Mouse (Mus musculus) CH12.LX (cell line): ENCODE measurements around the gene Scp2d1. TPM values are rescaled to one million over a fixed set of nuclear protein-coding genes. Genes with fewer than 3 reads are reported as not detected.
"Not testable (repeated sequence)": the region's sequence is repeated elsewhere in the genome, so short reads cannot be mapped to it uniquely, and the experiment has no call there.

Source experiments
- DNase-seq: peaks from one replicate; pipeline ENCODE4 v3.0.0-alpha.2; 2013; ENCODE audit errors: extremely low read depth
- H3K27ac ChIP-seq: 2 replicates; pipeline ENCODE4 v1.5.1; 2012; ENCODE audit warnings: low read depth, mild to moderate bottlenecking, control low read depth, moderate library complexity; ENCODE audit not compliant: insufficient read depth
- H3K27me3 ChIP-seq: replicated peaks from 2 replicates; pipeline ENCODE3; 2012; ENCODE audit warnings: inconsistent platforms
- H3K36me3 ChIP-seq, 2 experiments: replicated peaks in 1 of 2; 2 replicates each; pipeline versions ENCODE3 to v1.6.1; 2012; ENCODE audit warnings: inconsistent platforms in 1 of 2, low read length in 1 of 2, mild to moderate bottlenecking in 1 of 2, mixed read lengths in 1 of 2, moderate library complexity in 1 of 2; ENCODE audit not compliant: control insufficient read depth in 1 of 2, insufficient read depth in 1 of 2
- H3K4me1 ChIP-seq, 2 experiments: 2 replicates each; pipeline ENCODE4 v1.6.1; 2012; ENCODE audit warnings: inconsistent platforms in 1 of 2, moderate library complexity in 1 of 2; ENCODE audit not compliant: insufficient read depth in 2 of 2, control insufficient read depth in 1 of 2
- H3K4me2 ChIP-seq: 2 replicates; pipeline ENCODE4 v1.6.1; 2012; ENCODE audit warnings: low read depth, mild to moderate bottlenecking, control low read depth; ENCODE audit not compliant: poor library complexity, insufficient read depth, severe bottlenecking
- H3K4me3 ChIP-seq, 3 experiments: fragments of 150-350 bp in 1 of 3; sonication (generic) in 1 of 3; replicated peaks in 1 of 3; 2 replicates each; pipeline versions ENCODE3 to v1.5.1; 2011 to 2012; ENCODE audit warnings: low read depth in 2 of 3, low read length in 2 of 3, mild to moderate bottlenecking in 2 of 3, moderate library complexity in 2 of 3, control low read depth in 1 of 3, improper control_type of control experiment in 1 of 3, inconsistent platforms in 1 of 3, mixed read lengths in 1 of 3; ENCODE audit not compliant: poor library complexity in 1 of 3
- H3K79me2 ChIP-seq: replicated peaks from 2 replicates; pipeline ENCODE4 v1.6.1; 2012; ENCODE audit warnings: mild to moderate bottlenecking, moderate library complexity; ENCODE audit not compliant: control insufficient read depth, poor library complexity, insufficient read depth, severe bottlenecking; ENCODE audit errors: extremely low read depth
- H3K9ac ChIP-seq: 2 replicates; pipeline ENCODE4 v1.6.1; 2012; ENCODE audit warnings: low read depth, mild to moderate bottlenecking, control low read depth, moderate library complexity; ENCODE audit not compliant: insufficient read depth
- H3K9me3 ChIP-seq: replicated peaks from 2 replicates; pipeline ENCODE3; 2012; ENCODE audit warnings: low read length, inconsistent platforms, mixed read lengths
- CHD1 ChIP-seq: IDR thresholded peaks from 2 replicates; pipeline ENCODE4 v1.6.1; 2012; ENCODE audit warnings: low read depth, low read length, improper control_type of control experiment, inconsistent platforms
- CTCF ChIP-seq, 2 experiments: IDR thresholded peaks in 1 of 2; conservative IDR thresholded peaks in 1 of 2; 2 replicates each; pipeline ENCODE4 v1.5.1; 2011 to 2012; ENCODE audit warnings: low read depth in 2 of 2, low read length in 2 of 2, improper control_type of control experiment in 1 of 2, inconsistent platforms in 1 of 2, mild to moderate bottlenecking in 1 of 2, moderate library complexity in 1 of 2
- HCFC1 ChIP-seq: IDR thresholded peaks from 2 replicates; pipeline ENCODE4 v1.6.1; 2012; ENCODE audit warnings: low read depth, mild to moderate bottlenecking, inconsistent platforms, low read length, improper control_type of control experiment
- IRF4 ChIP-seq: IDR thresholded peaks from 2 replicates; pipeline ENCODE4 v1.6.1; 2014; ENCODE audit warnings: low read depth, mild to moderate bottlenecking, inconsistent platforms, low read length, improper control_type of control experiment
- KAT2A ChIP-seq: IDR thresholded peaks from 2 replicates; pipeline ENCODE4 v1.6.1; 2012; ENCODE audit warnings: low read length, improper control_type of control experiment, inconsistent platforms; ENCODE audit not compliant: insufficient replicate concordance
- MAFK ChIP-seq: IDR thresholded peaks from 2 replicates; pipeline ENCODE4 v1.6.1; 2011; ENCODE audit warnings: low read length, improper control_type of control experiment; ENCODE audit not compliant: insufficient replicate concordance
- NELFE ChIP-seq: IDR thresholded peaks from 2 replicates; pipeline ENCODE4 v1.6.1; 2011; ENCODE audit warnings: low read depth, low read length, improper control_type of control experiment
- PAX5 ChIP-seq: IDR thresholded peaks from 2 replicates; pipeline ENCODE4 v1.6.1; 2012; ENCODE audit warnings: low read length, inconsistent platforms, mixed read lengths
- POLR2AphosphoS2 ChIP-seq: IDR thresholded peaks from 2 replicates; pipeline ENCODE4 v1.6.1; 2011; ENCODE audit warnings: low read depth, low read length, improper control_type of control experiment
- RCOR1 ChIP-seq: conservative IDR thresholded peaks from 2 replicates; pipeline ENCODE4 v1.6.1; 2012; ENCODE audit warnings: low read depth, mild to moderate bottlenecking, inconsistent platforms, low read length, improper control_type of control experiment
- SMC3 ChIP-seq: IDR thresholded peaks from 2 replicates; pipeline ENCODE4 v1.6.1; 2011; ENCODE audit warnings: low read depth, low read length, improper control_type of control experiment
- TBP ChIP-seq: conservative IDR thresholded peaks from 2 replicates; pipeline ENCODE4 v1.6.1; 2011; ENCODE audit warnings: low read depth, low read length, improper control_type of control experiment
- USF1 ChIP-seq: IDR thresholded peaks from 2 replicates; pipeline ENCODE4 v1.6.1; 2014; ENCODE audit warnings: low read depth, mild to moderate bottlenecking, inconsistent platforms, low read length, improper control_type of control experiment
- ZC3H11A ChIP-seq: IDR thresholded peaks from 2 replicates; pipeline ENCODE4 v1.6.1; 2012; ENCODE audit warnings: low read depth, mild to moderate bottlenecking, inconsistent platforms, low read length, improper control_type of control experiment
- dilution Hi-C: fragments of 300-500 bp; cut with MboI; formaldehyde crosslinking; loops from 2 replicates; pipeline ENCODE4 v1.14.3; 2020; ENCODE audit warnings: low sequenced_read_pairs; ENCODE audit not compliant: extremely low pct_unique_long_range_greater_than_20kb, extremely low pct_ligation_motif_present
- in situ Hi-C: fragments of 300-500 bp; cut with MboI; formaldehyde crosslinking; loops from 3 replicates; pipeline ENCODE4 v1.14.3; 2019; ENCODE audit warnings: low sequenced_read_pairs, low pct_ligation_motif_present, low pct_unique_long_range_greater_than_20kb, mixed read lengths
- polyA plus RNA-seq: library from polyadenylated mRNA; unstranded; fragments of >175 nt; gene quantifications from 2 replicates; pipeline ENCODE4 v1.2.1, GENCODE M21; 2012; ENCODE audit warnings: low read depth; ENCODE audit not compliant: insufficient read length
- total RNA-seq, 2 experiments: library from RNA; depleted of rRNA; stranded (reverse); fragments of 300-350 nt in 1 of 2; fragments of >200 nt in 1 of 2; gene quantifications; 2 replicates each; pipeline ENCODE4 v1.2.3; 2012 to 2014

The Scp2d1 gene
- not detected in 2 replicates for total RNA-seq (2012; rRNA removed)
- total RNA-seq (2014; rRNA removed): not detected in 2 replicates
- polyA plus RNA-seq: not detected in 2 replicates

GRCm38 (mm10) chr2:144823356-144823755, at the start of gene Scp2d1:
Scp2d1 (plus strand) TSS chr2:144823656.
- dilution Hi-C loops, DNase-seq, in situ Hi-C loops, H3K4me1 ChIP-seq, H3K79me2 ChIP-seq, H3K9ac ChIP-seq, H3K27ac ChIP-seq, H3K4me2 ChIP-seq, H3K36me3 ChIP-seq, H3K27me3 ChIP-seq, H3K4me3 ChIP-seq, H3K9me3 ChIP-seq: not testable (repeated sequence)

GRCm38 (mm10) chr2:144774636-144775160, 48.8 kb upstream of the Scp2d1 start:
- no peak for DNase-seq
- dilution Hi-C loops: no loop called here
- in situ Hi-C loops: no loop called here
- no peaks in the 10 kb centered on the region for H3K27me3 ChIP-seq
- no peaks in the 10 kb centered on the region for H3K9me3 ChIP-seq
- H3K27ac ChIP-seq: no peak overlapping the region
- no peak overlapping the region for H3K4me2 ChIP-seq
- TF ChIP-seq TBP (no peak), POLR2AphosphoS2 (no peak), SMC3 (no peak), CTCF (conservative IDR thresholded peaks at IDR 0.05 in 1 of 2, IDR thresholded peaks at IDR 0.05 in 1 of 2; ENCODE audit: low read depth in 2 of 2, low read length in 2 of 2) (no peak)
- H3K4me3 ChIP-seq: no peak overlapping the region
- no peak overlapping the region for H3K9ac ChIP-seq
- no peaks in the 10 kb centered on the region for H3K4me1 ChIP-seq
- no peaks in the 10 kb centered on the region for H3K79me2 ChIP-seq
- no peaks in the 10 kb centered on the region for H3K36me3 ChIP-seq

GRCm38 (mm10) chr2:144775626-144776025, 47.8 kb upstream of the Scp2d1 start:
- Histone ChIP-seq H3K27ac (no peak overlapping the region), H3K4me3 (no peak overlapping the region), H3K4me1 (no peaks in the 10 kb centered on the region), H3K36me3 (no peaks in the 10 kb centered on the region), H3K4me2 (no peak overlapping the region), H3K9ac (no peak overlapping the region), H3K79me2 (no peaks in the 10 kb centered on the region), H3K9me3 (no peaks in the 10 kb centered on the region), H3K27me3 (no peaks in the 10 kb centered on the region)
- TF ChIP-seq CTCF (conservative IDR thresholded peaks at IDR 0.05 in 1 of 2, IDR thresholded peaks at IDR 0.05 in 1 of 2; ENCODE audit: low read depth in 2 of 2, low read length in 2 of 2) (no peak), IRF4 (no peak), NELFE (no peak), HCFC1 (no peak), ZC3H11A (no peak), PAX5 (no peak), MAFK (no peak), RCOR1 (no peak), USF1 (no peak), KAT2A (no peak), CHD1 (no peak), SMC3 (no peak)
- in situ Hi-C loops: no loop called here
- dilution Hi-C loops: no loop called here
- no peak for DNase-seq
